Mouse (Mus musculus) embryonic fibroblast, embryonic 13.5 days (primary cell): ENCODE data around the gene Invs.

ENCODE experiments used
- CTCF ChIP-seq: IDR thresholded peaks from 2 replicates; pipeline ENCODE4 v1.5.1; 2011; ENCODE audit warnings: mild to moderate bottlenecking, control low read depth, low read length, moderate library complexity, borderline replicate concordance; ENCODE audit not compliant: insufficient read depth
- POLR2A ChIP-seq: IDR thresholded peaks from 2 replicates; pipeline ENCODE4 v1.6.1; 2011; ENCODE audit warnings: low read depth, mild to moderate bottlenecking, control low read depth, low read length, moderate library complexity

GRCm38 (mm10) chr4:48413473-48413872, 133.9 kb downstream of the Invs start:
- TF ChIP-seq CTCF (no peak), POLR2A (no peak)
